Mouse (Mus musculus) brain, embryonic 14.5 days (tissue): Measurements from ENCODE around the gene Rprd1b.

Experiments used
- CTCF ChIP-seq: fragments of 200-500 bp; IDR thresholded peaks from 2 replicates; pipeline ENCODE4 v1.5.1; 2012; ENCODE audit warnings: inconsistent platforms, mild to moderate bottlenecking, moderate library complexity, borderline replicate concordance; ENCODE audit not compliant: insufficient read depth, insufficient read length; ENCODE audit errors: extremely low read depth
- POLR2A ChIP-seq: fragments of 200-500 bp; IDR thresholded peaks from 2 replicates; pipeline ENCODE4 v1.6.1; 2012; ENCODE audit warnings: mild to moderate bottlenecking, inconsistent platforms, borderline replicate concordance; ENCODE audit not compliant: poor library complexity, insufficient read depth, insufficient read length, severe bottlenecking; ENCODE audit errors: extremely low read depth

- TF ChIP-seq POLR2A (no peak), CTCF (no peak)
Observed at GRCm38 (mm10) chr2:158115838-158116453, 87.6 kb downstream of the Rprd1b start.
